Mouse (Mus musculus) testis, adult 2 months (tissue): ENCODE data around the gene Pgam2. TPM values are rescaled to one million over a fixed set of nuclear protein-coding genes. Genes with fewer than 3 reads are reported as not detected.
"Not testable (repeated sequence)": the region's sequence is repeated elsewhere in the genome, so short reads cannot be mapped to it uniquely, and the experiment has no call there.

ENCODE experiments used
- H3K27ac ChIP-seq: fragments of 200-500 bp; 2 replicates; pipeline ENCODE4 v1.5.1; 2012; ENCODE audit warnings: low read depth, low read length; ENCODE audit not compliant: control insufficient read depth, insufficient read depth
- H3K27me3 ChIP-seq: fragments of 200-500 bp; 2 replicates; pipeline ENCODE4 v1.6.1; 2012; ENCODE audit warnings: mild to moderate bottlenecking, low read length, moderate library complexity; ENCODE audit not compliant: control insufficient read depth, insufficient read depth
- H3K36me3 ChIP-seq: fragments of 200-500 bp; 2 replicates; pipeline ENCODE4 v1.6.1; 2012; ENCODE audit warnings: mild to moderate bottlenecking, low read length; ENCODE audit not compliant: control insufficient read depth, insufficient read depth
- H3K4me1 ChIP-seq: fragments of 200-500 bp; 2 replicates; pipeline ENCODE4 v1.6.1; 2012; ENCODE audit warnings: low read length; ENCODE audit not compliant: control insufficient read depth, insufficient read depth
- H3K4me3 ChIP-seq: fragments of 200-500 bp; 2 replicates; pipeline ENCODE4 v1.5.1; 2012; ENCODE audit warnings: low read depth, mild to moderate bottlenecking, low read length, moderate library complexity, mixed read lengths; ENCODE audit not compliant: control insufficient read depth
- CTCF ChIP-seq: fragments of 200-500 bp; IDR thresholded peaks from 2 replicates; pipeline ENCODE4 v1.5.1; 2012; ENCODE audit warnings: low read depth, mild to moderate bottlenecking, inconsistent platforms, low read length, moderate library complexity; ENCODE audit not compliant: control insufficient read depth, insufficient read depth, insufficient replicate concordance
- POLR2A ChIP-seq: fragments of 200-500 bp; IDR thresholded peaks from 2 replicates; pipeline ENCODE4 v1.6.1; 2012; ENCODE audit warnings: low read depth, mild to moderate bottlenecking, inconsistent platforms, low read length, moderate library complexity; ENCODE audit not compliant: control insufficient read depth
- polyA plus RNA-seq: library from polyadenylated mRNA; depleted of rRNA; stranded (reverse); fragments of >200 nt; gene quantifications from 2 replicates; pipeline ENCODE4 v1.2.3, GENCODE M21; 2012

Gene Pgam2
- polyA plus RNA-seq, 1 experiment: 1,767 TPM

DNA sequence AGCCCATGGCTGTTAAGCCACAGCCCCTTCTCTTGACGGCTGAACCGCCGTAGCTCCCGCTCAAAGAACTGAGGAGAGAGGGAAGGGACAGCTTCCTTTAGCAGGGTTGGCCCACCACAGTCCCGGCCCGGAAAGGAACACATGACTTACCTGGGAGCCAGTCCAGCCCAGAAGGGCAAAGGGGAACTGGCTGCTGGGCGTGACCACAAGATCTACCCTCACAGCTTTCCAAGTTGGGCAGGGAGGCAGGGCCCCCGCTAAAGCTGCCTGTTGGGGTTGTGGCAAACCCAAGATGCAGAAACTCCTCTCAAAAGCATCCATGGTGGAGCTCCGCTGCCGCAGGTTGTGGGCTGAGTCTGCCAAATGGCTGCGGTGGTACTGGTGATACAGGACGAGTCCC lies 25.8 kb upstream of the Pgam2 start:
- Histone ChIP-seq H3K4me1 (no peaks in the 10 kb centered on the region), H3K4me3 (no peak overlapping the region), H3K27me3 (no peaks in the 10 kb centered on the region), H3K36me3 (no peaks in the 10 kb centered on the region), H3K27ac (no peak overlapping the region)
- TF ChIP-seq CTCF: no peak
- no peak for TF ChIP-seq POLR2A

DNA sequence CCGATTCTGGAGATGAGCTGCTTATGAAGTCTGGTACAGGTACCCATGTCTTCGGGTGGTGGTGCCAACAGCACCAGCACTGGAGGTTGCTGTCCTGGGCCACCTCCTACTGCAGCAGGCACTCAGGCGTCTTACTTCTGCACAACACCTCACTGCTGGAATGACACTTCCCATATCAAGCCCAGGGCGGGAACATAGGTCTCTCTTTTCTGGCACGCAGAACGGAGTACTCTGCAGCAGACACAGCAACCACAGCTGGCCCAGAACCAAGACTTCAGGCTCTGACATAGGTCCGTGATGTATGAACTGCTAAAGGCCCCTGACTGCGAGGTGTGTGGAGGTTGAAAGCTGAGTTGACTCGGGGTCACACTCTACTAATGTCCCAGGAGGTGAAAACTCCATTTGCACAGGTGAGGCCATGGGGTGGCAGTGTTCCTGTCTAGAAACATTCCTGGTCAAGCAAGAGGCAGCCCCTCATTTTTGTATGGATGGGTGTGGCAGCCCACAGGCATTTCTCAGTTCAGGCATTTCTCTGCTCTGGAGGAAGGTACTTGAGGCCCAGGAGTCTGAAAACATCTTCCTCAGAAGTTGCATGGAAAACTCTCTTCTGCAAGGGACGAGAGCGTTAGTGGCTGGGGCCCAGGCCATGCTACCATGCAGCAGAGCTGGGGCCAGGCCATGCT lies 25.1 kb upstream of the Pgam2 start:
- Histone ChIP-seq H3K27ac (no peak overlapping the region), H3K4me1 (no peaks in the 10 kb centered on the region), H3K27me3 (no peaks in the 10 kb centered on the region), H3K4me3 (no peak overlapping the region), H3K36me3 (no peaks in the 10 kb centered on the region)
- TF ChIP-seq CTCF (no peak), POLR2A (no peak)

DNA sequence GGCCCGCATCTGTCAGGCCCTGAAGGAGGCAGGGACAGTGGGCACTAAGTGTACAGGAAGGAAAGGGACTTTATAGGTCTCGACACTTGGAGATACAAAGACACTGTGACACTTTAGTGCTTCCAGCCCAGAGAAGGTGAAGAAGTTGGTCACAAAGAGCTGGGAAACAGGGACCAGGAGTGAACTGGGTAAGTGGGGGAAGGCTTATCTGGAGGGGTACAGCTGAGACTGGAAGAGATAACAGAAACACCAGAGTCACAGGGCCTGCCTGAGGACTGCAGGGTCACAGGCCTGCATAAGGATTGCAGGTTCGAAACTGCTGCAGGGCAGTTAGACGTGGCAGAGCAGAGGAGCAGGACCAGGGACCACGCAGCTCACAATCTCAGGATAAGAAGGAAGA lies 24.4 kb upstream of the Pgam2 start:
- Histone ChIP-seq H3K27ac (no peak overlapping the region), H3K36me3 (no peaks in the 10 kb centered on the region), H3K4me1 (no peaks in the 10 kb centered on the region), H3K4me3 (no peak overlapping the region), H3K27me3 (no peaks in the 10 kb centered on the region)
- TF ChIP-seq POLR2A (no peak), CTCF (no peak)

DNA sequence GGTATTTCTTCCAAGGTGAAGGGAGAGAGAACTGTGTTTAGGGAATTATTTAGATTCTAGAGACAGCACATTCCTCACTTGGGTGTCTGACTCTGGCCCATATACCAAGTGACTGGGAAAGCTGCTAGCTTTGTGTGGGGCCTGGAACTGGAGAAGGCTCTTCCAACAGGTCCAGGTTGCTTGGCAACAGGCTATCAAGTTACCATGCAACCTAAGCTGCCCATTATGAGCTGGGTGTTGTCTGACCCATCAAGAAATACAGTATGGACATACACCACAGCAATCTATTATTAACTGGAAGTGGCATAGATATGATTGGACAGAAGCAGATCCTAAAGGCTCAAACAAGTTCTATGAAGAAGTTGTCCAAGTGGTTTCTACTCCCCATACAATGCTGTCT lies 21.9 kb upstream of the Pgam2 start:
- Histone ChIP-seq H3K36me3 (no peaks in the 10 kb centered on the region), H3K27me3 (no peaks in the 10 kb centered on the region), H3K4me3 (no peak overlapping the region), H3K27ac (no peak overlapping the region), H3K4me1 (no peaks in the 10 kb centered on the region)
- TF ChIP-seq CTCF (no peak), POLR2A (no peak)

DNA sequence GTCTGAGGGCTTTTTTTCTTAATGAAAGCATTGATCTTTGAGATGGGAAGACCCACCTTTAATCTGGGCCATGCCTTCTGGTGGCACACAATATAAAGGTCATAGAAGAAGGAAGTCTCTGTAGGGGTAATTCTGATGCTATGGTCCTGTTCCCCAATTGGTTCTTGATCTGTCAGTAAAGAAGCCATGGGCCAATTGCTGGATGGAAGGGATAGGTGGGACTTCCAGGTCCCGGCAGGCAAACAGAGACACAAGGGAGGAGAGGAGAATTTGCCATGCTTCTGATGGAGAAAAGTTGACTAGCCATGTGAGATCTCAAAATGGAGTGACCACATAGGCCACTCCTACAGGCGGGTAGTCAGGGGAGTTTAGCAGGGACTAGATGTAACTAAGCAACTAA lies 15.7 kb upstream of the Pgam2 start:
- no peak overlapping the region for H3K4me3 ChIP-seq
- TF ChIP-seq POLR2A (no peak), CTCF (no peak)
- H3K4me1 ChIP-seq: no peaks in the 10 kb centered on the region
- no peak overlapping the region for H3K27ac ChIP-seq
- no peaks in the 10 kb centered on the region for H3K27me3 ChIP-seq
- H3K36me3 ChIP-seq: no peaks in the 10 kb centered on the region

DNA sequence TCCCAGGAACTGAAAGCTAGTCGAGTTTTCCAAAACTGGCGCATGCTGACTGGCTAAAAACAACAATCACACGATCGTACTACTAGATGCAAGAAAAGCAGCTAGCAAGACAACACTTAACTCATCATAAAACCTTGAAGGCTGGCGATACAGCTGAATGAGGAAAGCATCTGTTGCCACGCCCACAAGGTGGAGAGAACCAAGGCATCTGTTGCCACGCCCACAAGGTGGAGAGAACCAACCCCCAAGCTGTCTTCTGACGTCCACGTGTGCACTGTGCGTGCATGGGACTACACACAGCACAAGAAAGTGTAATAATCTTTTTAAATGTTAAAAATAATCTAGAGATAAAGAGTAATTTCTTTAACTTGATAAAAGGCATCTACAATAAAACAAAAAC lies 9.8 kb upstream of the Pgam2 start:
- H3K4me1 ChIP-seq: peaks cover 2% of the 10 kb centered on the region
- H3K27me3 ChIP-seq: no peaks in the 10 kb centered on the region
- no peaks in the 10 kb centered on the region for H3K36me3 ChIP-seq
- TF ChIP-seq POLR2A (no peak), CTCF (no peak)
- no peak overlapping the region for H3K27ac ChIP-seq
- H3K4me3 ChIP-seq: no peak overlapping the region

DNA sequence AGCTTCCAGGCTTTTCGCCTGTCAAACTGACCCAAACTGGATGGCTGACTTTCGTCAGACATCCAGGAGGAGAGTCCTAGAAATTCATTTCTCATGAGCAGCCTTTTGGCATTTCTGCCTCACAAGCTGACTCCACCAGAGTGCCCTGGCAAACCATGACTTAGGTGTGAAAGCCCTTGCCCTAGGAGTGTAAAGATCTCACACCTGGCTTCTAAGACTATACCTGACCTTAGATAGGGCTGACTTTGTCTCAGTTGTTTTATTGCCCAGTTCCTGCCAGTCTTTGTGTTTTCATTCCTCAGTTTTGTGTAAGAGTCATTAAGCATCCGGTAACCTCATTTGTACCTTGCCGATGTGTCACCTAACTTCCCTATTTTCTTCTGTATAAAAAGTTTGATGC lies 6.0 kb upstream of the Pgam2 start:
- not testable (repeated sequence) for H3K36me3 ChIP-seq, H3K27ac ChIP-seq, H3K27me3 ChIP-seq

DNA sequence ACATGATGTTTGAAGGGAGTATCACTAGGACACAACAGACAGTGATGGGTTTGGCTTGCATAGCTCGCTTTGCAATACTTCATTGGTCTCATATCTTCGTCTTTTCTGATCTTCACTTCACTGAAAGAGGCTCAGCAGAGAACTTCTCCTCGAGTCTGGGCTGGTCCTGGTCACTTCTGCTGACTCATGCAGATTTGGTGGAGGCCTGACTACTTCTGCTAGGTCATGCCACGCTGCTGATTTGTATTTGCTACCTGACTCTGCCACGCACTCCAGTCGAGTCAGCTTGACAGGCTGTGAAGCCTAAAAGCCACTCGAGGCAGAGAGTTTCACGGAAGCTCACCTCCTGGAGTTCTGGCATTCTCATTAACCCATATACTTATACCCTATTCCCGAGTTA lies 4.4 kb upstream of the Pgam2 start:
- Histone ChIP-seq H3K36me3 (no peaks in the 10 kb centered on the region), H3K4me1 (peaks cover 10% of the 10 kb centered on the region), H3K4me3 (no peak overlapping the region), H3K27me3 (no peaks in the 10 kb centered on the region), H3K27ac (no peak overlapping the region)
- TF ChIP-seq POLR2A: no peak
- no peak for TF ChIP-seq CTCF

More for the DNA sequence above, 6.0 kb upstream of the Pgam2 start:
- H3K4me3 ChIP-seq, H3K4me1 ChIP-seq: not testable (repeated sequence)
